Mouse (Mus musculus) kidney, adult 2 months (tissue): ENCODE measurements around the gene Meis2.

ENCODE experiments used
- CTCF ChIP-seq: fragments of 200-500 bp; conservative IDR thresholded peaks from 2 replicates; pipeline ENCODE4 v1.5.1; 2011; ENCODE audit warnings: low read depth, mild to moderate bottlenecking, control low read depth, low read length, moderate library complexity, mixed read lengths; ENCODE audit not compliant: insufficient read depth, insufficient read length
- POLR2A ChIP-seq: fragments of 200-500 bp; IDR thresholded peaks from one replicate; pipeline ENCODE4 v1.6.1; 2011; ENCODE audit warnings: low read depth, low read length, control low read depth

DNA sequence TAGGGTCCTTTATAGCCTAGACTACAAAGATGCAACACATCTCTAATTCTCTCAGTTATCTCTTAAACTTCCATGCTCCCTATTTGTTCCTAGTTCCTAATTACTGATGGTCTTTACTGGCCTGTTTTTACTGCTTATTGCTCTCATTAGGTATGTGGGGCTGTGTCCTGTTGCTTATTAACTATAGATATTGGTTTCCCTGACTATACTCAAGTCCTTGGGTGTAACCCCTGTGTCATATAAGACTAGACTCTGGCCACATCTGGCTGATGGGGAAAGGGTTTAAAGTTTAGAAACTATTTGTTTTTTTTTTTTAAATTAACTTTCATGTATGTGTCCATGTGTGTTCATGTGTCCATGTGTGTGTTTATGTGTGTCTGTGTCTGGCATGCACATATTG lies 147.1 kb downstream of the Meis2 start:
- TF ChIP-seq CTCF = no peak
- no peak for TF ChIP-seq POLR2A
